Mouse (Mus musculus): ENCODE measurements at regions not wholly inside any gene's neighbourhood (a gene's known extent, or its start where the extent isn't known, plus 50 kb on each side); places are given as distances from the start of the nearest gene placed in this dataset.

DNA sequence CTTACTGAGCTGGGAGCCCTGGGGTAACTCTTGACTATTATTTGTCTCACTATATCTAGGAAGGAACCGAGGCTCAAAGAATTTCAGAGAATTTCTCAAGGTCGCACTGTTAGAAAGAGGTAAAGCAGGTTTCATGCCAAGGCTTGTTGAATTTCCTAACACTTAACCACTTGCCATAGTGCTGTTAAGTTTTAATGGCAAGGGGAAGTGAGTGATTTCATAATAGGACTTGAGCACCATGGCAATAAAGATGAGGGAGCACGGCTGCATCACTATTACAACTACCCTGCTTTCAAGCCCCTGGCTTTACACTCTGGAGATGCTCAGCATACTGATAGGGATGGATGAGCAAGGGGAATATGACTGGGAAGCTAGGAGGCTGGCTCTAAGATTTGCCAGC, 216.9 kb upstream of the H2al1a start:
- Histone ChIP-seq H3K36me3 (replicated peaks; ENCODE audit: control insufficient read depth, insufficient read depth, low read depth, low read length) (no peaks in the 10 kb centered on the region), H3K9ac (replicated peaks; ENCODE audit: low read length) (no peak overlapping the region), H3K4me1 (ENCODE audit: control insufficient read depth, insufficient read depth, low read length) (no peaks in the 10 kb centered on the region), H3K9me3 (replicated peaks; ENCODE audit: control insufficient read depth, low read length) (no peaks in the 10 kb centered on the region), H3K27ac (replicated peaks; ENCODE audit: low read depth, low read length) (no peak overlapping the region), H3K4me3 (ENCODE audit: low read depth, low read length) (no peak overlapping the region), H3K27me3 (ENCODE audit: control insufficient read depth, insufficient read depth, low read length) (no peaks in the 10 kb centered on the region), H3K4me2 (ENCODE audit: low read depth, low read length) (no peak overlapping the region)
- no peak for DNase-seq (ENCODE audit: low spot score)
- ATAC-seq (replicated peaks; ENCODE audit: insufficient number of reproducible peaks, low FRiP score, low TSS enrichment, low read depth), result no peak
- 68% methylated on average over 3 of the region's 3 CpGs for WGBS

DNA sequence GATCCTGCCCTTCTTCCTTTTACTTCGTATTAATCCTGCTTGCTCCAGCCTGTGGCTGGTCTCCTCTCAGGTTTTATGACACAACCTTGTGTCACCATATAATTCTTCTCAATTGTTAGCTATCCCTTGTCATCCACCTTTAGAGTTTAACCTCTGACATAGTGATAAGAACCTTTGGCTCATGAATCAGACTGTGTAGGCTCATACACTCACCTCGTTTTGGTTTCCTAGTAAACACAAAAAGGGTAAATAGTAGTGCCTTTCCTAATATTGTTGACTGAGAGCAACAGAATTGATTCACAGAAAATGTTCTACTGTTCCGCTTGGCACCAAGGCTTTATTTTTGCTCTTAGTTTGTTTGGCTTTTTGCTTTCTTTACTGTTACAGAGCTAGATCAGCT, 216.2 kb upstream of the H2al1a start:
- Histone ChIP-seq H3K4me3 (ENCODE audit: low read depth, low read length) (no peak overlapping the region), H3K27ac (replicated peaks; ENCODE audit: low read depth, low read length) (no peak overlapping the region), H3K27me3 (ENCODE audit: control insufficient read depth, insufficient read depth, low read length) (no peaks in the 10 kb centered on the region), H3K9me3 (replicated peaks; ENCODE audit: control insufficient read depth, low read length) (no peaks in the 10 kb centered on the region), H3K9ac (replicated peaks; ENCODE audit: low read length) (no peak overlapping the region), H3K36me3 (replicated peaks; ENCODE audit: control insufficient read depth, insufficient read depth, low read depth, low read length) (no peaks in the 10 kb centered on the region), H3K4me2 (ENCODE audit: low read depth, low read length) (no peak overlapping the region), H3K4me1 (ENCODE audit: control insufficient read depth, insufficient read depth, low read length) (no peaks in the 10 kb centered on the region)
- 81% methylated on average over 3 of the region's 3 CpGs for WGBS
- DNase-seq (ENCODE audit: low spot score) (no peak), ATAC-seq (replicated peaks; ENCODE audit: insufficient number of reproducible peaks, low FRiP score, low TSS enrichment, low read depth) (no peak)

- Histone ChIP-seq H3K4me2 (ENCODE audit: low read depth, low read length) (no peak overlapping the region), H3K4me3 (ENCODE audit: low read depth, low read length) (no peak overlapping the region), H3K27ac (replicated peaks; ENCODE audit: low read depth, low read length) (no peak overlapping the region), H3K36me3 (replicated peaks; ENCODE audit: control insufficient read depth, insufficient read depth, low read depth, low read length) (no peaks in the 10 kb centered on the region), H3K9ac (replicated peaks; ENCODE audit: low read length) (no peak overlapping the region), H3K27me3 (ENCODE audit: control insufficient read depth, insufficient read depth, low read length) (no peaks in the 10 kb centered on the region), H3K9me3 (replicated peaks; ENCODE audit: control insufficient read depth, low read length) (no peaks in the 10 kb centered on the region), H3K4me1 (ENCODE audit: control insufficient read depth, insufficient read depth, low read length) (no peaks in the 10 kb centered on the region)
- 53% methylated on average over 6 of the region's 7 CpGs for WGBS
- no peak for DNase-seq (ENCODE audit: low spot score)
- ATAC-seq (replicated peaks; ENCODE audit: insufficient number of reproducible peaks, low FRiP score, low TSS enrichment, low read depth), result no peak
Observed at GRCm38 (mm10) chrX:11086257-11087072, 212.6 kb upstream of the H2al1a start.

DNA sequence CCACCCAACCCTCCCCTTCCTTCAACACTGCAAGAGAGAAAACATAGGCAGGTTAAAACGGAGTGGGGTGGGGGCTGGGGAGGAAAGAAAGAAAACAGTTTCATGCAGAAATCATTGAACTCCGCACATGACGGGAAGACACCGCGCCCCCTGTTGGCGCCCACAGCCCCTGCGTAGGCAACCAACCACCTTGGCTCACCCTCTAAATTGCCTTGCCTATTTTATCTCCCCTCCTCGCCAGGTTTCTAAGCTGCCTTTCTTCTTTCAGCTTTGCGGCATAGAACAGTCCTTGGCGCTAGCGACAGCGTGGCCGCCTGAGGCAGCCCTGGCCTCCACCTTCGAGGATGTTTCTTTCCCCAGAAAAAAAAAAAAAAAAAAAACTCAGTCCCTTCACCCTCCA, 211.1 kb upstream of the H2al1a start:
- no peaks in the 10 kb centered on the region for H3K36me3 ChIP-seq (replicated peaks; ENCODE audit: control insufficient read depth, insufficient read depth, low read depth, low read length)
- H3K4me3 ChIP-seq (ENCODE audit: low read depth, low read length), result no peak overlapping the region
- DNase-seq (ENCODE audit: low spot score), result peak; percentile 65
- no peaks in the 10 kb centered on the region for H3K4me1 ChIP-seq (ENCODE audit: control insufficient read depth, insufficient read depth, low read length)
- no peak overlapping the region for H3K27ac ChIP-seq (replicated peaks; ENCODE audit: low read depth, low read length)
- H3K27me3 ChIP-seq (ENCODE audit: control insufficient read depth, insufficient read depth, low read length), result no peaks in the 10 kb centered on the region
- H3K9me3 ChIP-seq (replicated peaks; ENCODE audit: control insufficient read depth, low read length), result no peaks in the 10 kb centered on the region
- ATAC-seq (replicated peaks; ENCODE audit: insufficient number of reproducible peaks, low FRiP score, low TSS enrichment, low read depth), result no peak
- WGBS, result 13% methylated on average over 14 of the region's 14 CpGs
- no peak overlapping the region for H3K9ac ChIP-seq (replicated peaks; ENCODE audit: low read length)
- H3K4me2 ChIP-seq (ENCODE audit: low read depth, low read length), result peak overlapping the region; percentile 21; the same call in 1 of the 2 replicates

GRCm38 (mm10) chrX:11088506-11088905, 210.6 kb upstream of the H2al1a start:
- no peak overlapping the region for H3K9ac ChIP-seq (replicated peaks; ENCODE audit: low read length)
- H3K27ac ChIP-seq (replicated peaks; ENCODE audit: low read depth, low read length), result no peak overlapping the region
- H3K27me3 ChIP-seq (ENCODE audit: control insufficient read depth, insufficient read depth, low read length), result no peaks in the 10 kb centered on the region
- no peaks in the 10 kb centered on the region for H3K9me3 ChIP-seq (replicated peaks; ENCODE audit: control insufficient read depth, low read length)
- DNase-seq (ENCODE audit: low spot score), result no peak
- H3K4me3 ChIP-seq (ENCODE audit: low read depth, low read length), result no peak overlapping the region
- no peaks in the 10 kb centered on the region for H3K4me1 ChIP-seq (ENCODE audit: control insufficient read depth, insufficient read depth, low read length)
- ATAC-seq (replicated peaks; ENCODE audit: insufficient number of reproducible peaks, low FRiP score, low TSS enrichment, low read depth), result no peak
- no peak overlapping the region; the same call in 1 of the 2 replicates for H3K4me2 ChIP-seq (ENCODE audit: low read depth, low read length)
- H3K36me3 ChIP-seq (replicated peaks; ENCODE audit: control insufficient read depth, insufficient read depth, low read depth, low read length), result no peaks in the 10 kb centered on the region
- WGBS, result 28% methylated on average over 10 of the region's 10 CpGs

GRCm38 (mm10) chrX:11090432-11090831, 208.6 kb upstream of the H2al1a start:
- H3K36me3 ChIP-seq (replicated peaks; ENCODE audit: control insufficient read depth, insufficient read depth, low read depth, low read length), result no peaks in the 10 kb centered on the region
- H3K9ac ChIP-seq (replicated peaks; ENCODE audit: low read length), result no peak overlapping the region
- no peak overlapping the region for H3K4me2 ChIP-seq (ENCODE audit: low read depth, low read length)
- no peaks in the 10 kb centered on the region for H3K27me3 ChIP-seq (ENCODE audit: control insufficient read depth, insufficient read depth, low read length)
- 23% methylated on average over 7 of the region's 7 CpGs for WGBS
- H3K9me3 ChIP-seq (replicated peaks; ENCODE audit: control insufficient read depth, low read length), result no peaks in the 10 kb centered on the region
- H3K4me3 ChIP-seq (ENCODE audit: low read depth, low read length), result no peak overlapping the region
- ATAC-seq (replicated peaks; ENCODE audit: insufficient number of reproducible peaks, low FRiP score, low TSS enrichment, low read depth) (0 out of 2 replicates have a peak, but pooled peaks have one; percentile 44), DNase-seq (ENCODE audit: low spot score) (peak; percentile 64)
- no peak overlapping the region for H3K27ac ChIP-seq (replicated peaks; ENCODE audit: low read depth, low read length)
- H3K4me1 ChIP-seq (ENCODE audit: control insufficient read depth, insufficient read depth, low read length), result no peaks in the 10 kb centered on the region

DNA sequence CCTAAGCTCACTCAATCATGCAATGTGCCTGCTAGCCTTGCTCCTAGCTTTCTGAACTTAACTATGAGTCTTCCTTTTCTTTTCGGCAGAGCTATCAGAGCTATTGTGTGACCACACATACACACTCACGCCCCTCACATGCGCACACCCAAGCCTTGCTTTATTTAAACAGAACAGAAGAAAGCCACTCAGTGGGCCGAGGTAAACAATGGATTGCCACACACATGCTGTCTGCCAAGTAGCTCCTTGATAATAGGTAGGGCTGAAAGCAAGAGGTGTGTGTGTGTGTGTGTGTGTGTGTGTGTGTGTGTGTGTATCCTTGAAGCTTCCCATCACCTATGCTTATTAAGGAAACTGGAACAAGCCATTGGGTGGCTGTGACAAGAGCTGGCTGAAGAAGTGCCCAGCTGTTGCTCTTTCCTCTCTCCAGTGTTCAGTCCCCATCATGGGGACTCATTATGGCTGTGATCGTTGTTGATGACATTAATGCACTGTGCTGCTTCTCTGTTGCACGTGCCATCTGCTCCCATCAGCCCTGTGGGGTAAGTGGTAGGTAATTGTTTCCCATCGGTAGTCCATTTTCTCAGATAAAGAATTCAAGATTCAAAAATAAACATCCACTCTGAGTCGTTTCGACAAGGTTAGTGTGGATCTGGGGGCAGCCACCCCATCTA, 201.3 kb upstream of the H2al1a start:
- DNase-seq (ENCODE audit: low spot score) (no peak), ATAC-seq (replicated peaks; ENCODE audit: insufficient number of reproducible peaks, low FRiP score, low TSS enrichment, low read depth) (no peak)
- H3K4me2 ChIP-seq (ENCODE audit: low read depth, low read length), result no peak overlapping the region
- H3K4me1 ChIP-seq (ENCODE audit: control insufficient read depth, insufficient read depth, low read length), result no peaks in the 10 kb centered on the region
- H3K36me3 ChIP-seq (replicated peaks; ENCODE audit: control insufficient read depth, insufficient read depth, low read depth, low read length), result no peaks in the 10 kb centered on the region
- H3K4me3 ChIP-seq (ENCODE audit: low read depth, low read length), result no peak overlapping the region
- H3K9me3 ChIP-seq (replicated peaks; ENCODE audit: control insufficient read depth, low read length), result no peaks in the 10 kb centered on the region
- 77% methylated on average over 9 of the region's 9 CpGs for WGBS
- no peak overlapping the region for H3K27ac ChIP-seq (replicated peaks; ENCODE audit: low read depth, low read length)
- no peaks in the 10 kb centered on the region for H3K27me3 ChIP-seq (ENCODE audit: control insufficient read depth, insufficient read depth, low read length)
- H3K9ac ChIP-seq (replicated peaks; ENCODE audit: low read length), result no peak overlapping the region

GRCm38 (mm10) chrX:11098366-11098765, 200.7 kb upstream of the H2al1a start:
- WGBS, result 66% methylated on average over 4 of the region's 4 CpGs
- no peak for ATAC-seq (replicated peaks; ENCODE audit: insufficient number of reproducible peaks, low FRiP score, low TSS enrichment, low read depth)

More at GRCm38 (mm10) chrX:11098366-11098765, 200.7 kb upstream of the H2al1a start:
- H3K27me3 ChIP-seq (ENCODE audit: control insufficient read depth, insufficient read depth, low read length), result no peaks in the 10 kb centered on the region
- H3K9me3 ChIP-seq (replicated peaks; ENCODE audit: control insufficient read depth, low read length), result no peaks in the 10 kb centered on the region
- no peaks in the 10 kb centered on the region for H3K4me1 ChIP-seq (ENCODE audit: control insufficient read depth, insufficient read depth, low read length)
- no peak overlapping the region for H3K4me2 ChIP-seq (ENCODE audit: low read depth, low read length)
- H3K9ac ChIP-seq (replicated peaks; ENCODE audit: low read length), result no peak overlapping the region
- no peak overlapping the region for H3K4me3 ChIP-seq (ENCODE audit: low read depth, low read length)
- no peaks in the 10 kb centered on the region for H3K36me3 ChIP-seq (replicated peaks; ENCODE audit: control insufficient read depth, insufficient read depth, low read depth, low read length)
- no peak overlapping the region for H3K27ac ChIP-seq (replicated peaks; ENCODE audit: low read depth, low read length)
- no peak for DNase-seq (ENCODE audit: low spot score)

Measured in embryonic facial prominence, embryonic 11.5 days (tissue).